14 mouse cellular contexts compared by ENCODE assay signal in the genomic region with DNA sequence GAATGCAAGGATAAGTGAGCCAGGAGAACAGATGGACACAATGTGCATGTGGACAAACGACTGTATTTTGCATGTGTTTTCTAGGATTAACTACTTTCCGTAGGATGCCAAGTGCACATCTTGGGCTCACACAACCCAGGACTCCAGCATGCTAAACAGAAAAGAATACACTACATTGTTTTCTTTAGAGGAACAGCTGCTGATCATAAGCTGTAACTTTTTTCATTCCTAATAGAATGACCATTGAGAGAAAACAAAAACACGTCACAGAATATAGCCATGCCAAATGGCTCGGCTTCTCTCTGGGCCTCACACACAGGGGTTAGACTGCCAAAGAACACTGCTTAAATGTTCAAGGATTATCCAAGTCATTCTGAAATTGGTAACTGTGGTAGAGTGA.
DNase-seq lines count a peak whose midpoint lies in the region; ATAC-seq and TF ChIP-seq lines count a peak whose summit lies in the region.
"Had no signal": no experiment of that assay in that cellular context is flagged by ENCODE, and none has a peak within 500 bp of the region (broad histone marks: within the 10 kb centered on the region; RNA-seq: fewer than 3 reads in every experiment).

No protein-coding gene starts in this region.

- H3K27ac ChIP-seq in heart, adult 2 months: no peak overlapping the region
- H3K27ac ChIP-seq in heart, embryonic 10.5 days: no peak overlapping the region
- H3K27ac ChIP-seq in midbrain, postnatal 0 days (ENCODE audit: low read depth, low read length): no peak overlapping the region
- H3K27ac ChIP-seq: embryonic facial prominence, embryonic 13.5 days; heart, embryonic 13.5 days; left cerebral cortex, adult 2 months had no signal

- H3K4me1 ChIP-seq in heart, adult 2 months (ENCODE audit: control insufficient read depth, insufficient read depth, low read length): no peaks in the 10 kb centered on the region
- H3K4me1 ChIP-seq in heart, embryonic 10.5 days: no peaks in the 10 kb centered on the region
- no peaks in the 10 kb centered on the region for H3K4me1 ChIP-seq in midbrain, postnatal 0 days (ENCODE audit: insufficient read depth, low read length)
- H3K4me1 ChIP-seq: embryonic facial prominence, embryonic 13.5 days; heart, embryonic 13.5 days had no signal

- DNase-seq in heart, adult 2 months: peak; percentile 30 to 50
- no peak for DNase-seq in heart, embryonic 10.5 days (ENCODE audit: low spot score)
- peak; percentile 8 for DNase-seq in testis, postnatal 14 days (ENCODE audit: low spot score)
- DNase-seq in testis, postnatal 10 days (ENCODE audit: low spot score): no peak
- DNase-seq in gastrocnemius, postnatal 36 days: peak; percentile 13 to 44
- peak; percentile 48 for DNase-seq in midbrain, postnatal 0 days (ENCODE audit: low spot score)
- no peak for DNase-seq in thymus, postnatal 4 days
- DNase-seq: cerebellum, adult 11 months; kidney, adult 11 months; thymus, postnatal 14 days had no signal

- no peak overlapping the region for H3K9ac ChIP-seq in heart, adult 2 months (ENCODE audit: low read depth, low read length)
- H3K9ac ChIP-seq in midbrain, postnatal 0 days (replicated peaks; ENCODE audit: low read length, poor library complexity, severe bottlenecking): no peak overlapping the region
- H3K9ac ChIP-seq: embryonic facial prominence, embryonic 13.5 days; heart, embryonic 13.5 days had no signal

- H3K9me3 ChIP-seq in heart, embryonic 10.5 days: no peaks in the 10 kb centered on the region
- H3K9me3 ChIP-seq in midbrain, postnatal 0 days (ENCODE audit: low read length): no peaks in the 10 kb centered on the region
- H3K9me3 ChIP-seq: embryonic facial prominence, embryonic 13.5 days; heart, embryonic 13.5 days had no signal

- H3K4me3 ChIP-seq in heart, adult 2 months: no peak overlapping the region
- no peak overlapping the region for H3K4me3 ChIP-seq in heart, embryonic 10.5 days
- H3K4me3 ChIP-seq in midbrain, postnatal 0 days (ENCODE audit: low read depth, low read length): no peak overlapping the region
- H3K4me3 ChIP-seq: embryonic facial prominence, embryonic 13.5 days; heart, embryonic 13.5 days; left cerebral cortex, adult 2 months had no signal

- no peak for TF ChIP-seq CTCF in heart, adult 2 months (IDR thresholded peaks at IDR 0.05)
- no peak for TF ChIP-seq CTCF in midbrain, postnatal 0 days (IDR thresholded peaks at IDR 0.05)

- no peaks in the 10 kb centered on the region for H3K27me3 ChIP-seq in heart, adult 2 months (ENCODE audit: control insufficient read depth, insufficient read depth, low read length)
- H3K27me3 ChIP-seq in heart, embryonic 10.5 days (ENCODE audit: insufficient read depth, poor library complexity, severe bottlenecking): no peaks in the 10 kb centered on the region
- no peaks in the 10 kb centered on the region for H3K27me3 ChIP-seq in midbrain, postnatal 0 days (ENCODE audit: insufficient read depth, low read length)
- H3K27me3 ChIP-seq: embryonic facial prominence, embryonic 13.5 days; heart, embryonic 13.5 days had no signal

- H3K4me2 ChIP-seq in midbrain, postnatal 0 days (ENCODE audit: low read depth, low read length, poor library complexity, severe bottlenecking): no peak overlapping the region
- H3K4me2 ChIP-seq: embryonic facial prominence, embryonic 13.5 days; heart, embryonic 13.5 days had no signal

- TF ChIP-seq EP300 in heart, adult 2 months (IDR thresholded peaks at IDR 0.05; ENCODE audit: insufficient read depth, low read depth, low read length): no peak

- no peaks in the 10 kb centered on the region for H3K36me3 ChIP-seq in heart, adult 2 months (ENCODE audit: control insufficient read depth, insufficient read depth, low read length)
- H3K36me3 ChIP-seq in heart, embryonic 10.5 days: no peaks in the 10 kb centered on the region
- H3K36me3 ChIP-seq in midbrain, postnatal 0 days (ENCODE audit: insufficient read depth, low read length): no peaks in the 10 kb centered on the region
- H3K36me3 ChIP-seq: embryonic facial prominence, embryonic 13.5 days; heart, embryonic 13.5 days had no signal

- no peak for ATAC-seq in midbrain, postnatal 0 days (ENCODE audit: low FRiP score)
- no peak for ATAC-seq in CD4-positive, CD25-positive, alpha-beta regulatory T cell, adult 4 months

- H3K79me2 ChIP-seq in heart, adult 2 months (replicated peaks; ENCODE audit: control insufficient read depth, insufficient read depth, low read length): no peaks in the 10 kb centered on the region

- 72% methylated on average over 4 of the region's 4 CpGs for WGBS in heart, adult 2 months
- 85% methylated on average over 4 of the region's 4 CpGs for WGBS in heart, embryonic 10.5 days
- WGBS in midbrain, postnatal 0 days: 26% methylated on average over 4 of the region's 4 CpGs

- intact Hi-C loops in heart, adult 2 months (cut with DNase I): no loop called here
- intact Hi-C loops in gastrocnemius, postnatal 36 days (cut with DNase I): no loop called here

- no peak for TF ChIP-seq POLR2A in heart, adult 2 months (IDR thresholded peaks at IDR 0.05; ENCODE audit: insufficient read depth, low read depth, low read length)

Comparison
In these comparisons a context has a peak if more than half of its experiments do, and no peak if none do; other contexts are left out.
1. DNase-seq: peak in heart, adult 2 months (2 of 2), testis, postnatal 14 days (single experiment), gastrocnemius, postnatal 36 days (2 of 2) and midbrain, postnatal 0 days (single experiment); none in heart, embryonic 10.5 days (single experiment), testis, postnatal 10 days (single experiment) and thymus, postnatal 4 days (single experiment).